Mouse (Mus musculus) right cerebral cortex, adult 2 months (tissue): ENCODE results near the gene Scgb1b12.
"Not testable (repeated sequence)": the region's sequence is repeated elsewhere in the genome, so short reads cannot be mapped to it uniquely, and the experiment has no call there.

ENCODE experiments used
- DNase-seq, 2 experiments: peaks; one replicate each; pipeline ENCODE4 v3.0.0; 2021 to 2022; ENCODE audit warnings: low spot score in 2 of 2

Scgb1b12 gene

GRCm38 (mm10) chr7:32333882-32334281 is at the start of gene Scgb1b12:
Gene Scgb1b12 (plus strand): TSS chr7:32334182.
- DNase-seq = not testable (repeated sequence)

DNA sequence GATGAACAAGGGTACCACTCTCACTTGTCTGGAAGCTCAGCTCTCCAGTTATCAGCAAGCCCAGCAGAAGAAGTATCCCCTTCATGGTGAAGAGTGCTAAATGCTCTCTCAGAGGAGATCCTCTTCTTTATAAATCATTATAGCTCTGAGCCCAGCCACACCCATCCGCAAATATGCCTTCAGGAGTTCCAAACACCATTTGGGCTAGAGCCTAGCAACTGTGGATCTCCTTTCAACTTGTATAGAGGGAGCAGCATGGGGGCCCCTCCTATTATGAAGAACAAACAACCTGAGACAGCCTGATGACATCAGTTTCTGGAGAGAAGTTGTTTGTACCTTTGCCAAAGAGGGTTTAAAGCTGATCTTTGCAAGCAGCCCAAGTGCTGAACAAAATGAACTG is 6.8 kb upstream of the Scgb1b12 start, which contains the start of gene Scgb2b12:
Gene Scgb2b12, minus strand, starts transcription at position 101 of the 400 bp plus-strand sequence.
- DNase-seq = not testable (repeated sequence)
